Mouse (Mus musculus): ENCODE measurements around the gene Rhoc.
"Not testable (repeated sequence)": the region's sequence is repeated elsewhere in the genome, so short reads cannot be mapped to it uniquely, and the experiment has no call there.

The Rhoc gene

GRCm38 (mm10) chr3:104788075-104788474 lies at the start of gene Rhoc:
Gene Rhoc, plus strand, starts transcription at chr3:104788375.
- no peak for ATAC-seq (ENCODE audit: low TSS enrichment)

- ATAC-seq (ENCODE audit: low TSS enrichment): no peak
Measured at GRCm38 (mm10) chr3:104741954-104742353, 46.2 kb upstream of the Rhoc start.

GRCm38 (mm10) chr3:104743161-104743560 lies 45.0 kb upstream of the Rhoc start:
- ATAC-seq (ENCODE audit: low TSS enrichment): no peak

GRCm38 (mm10) chr3:104743864-104744263 lies 44.3 kb upstream of the Rhoc start:
- ATAC-seq (ENCODE audit: low TSS enrichment): no peak

- not testable (repeated sequence) for ATAC-seq (ENCODE audit: low TSS enrichment)
Measured at GRCm38 (mm10) chr3:104752845-104753244, 35.3 kb upstream of the Rhoc start.

GRCm38 (mm10) chr3:104758406-104758805 lies 29.8 kb upstream of the Rhoc start:
- peak; percentile 74 for ATAC-seq (ENCODE audit: low TSS enrichment)

- no peak for ATAC-seq (ENCODE audit: low TSS enrichment)
Measured at GRCm38 (mm10) chr3:104758869-104759268, 29.3 kb upstream of the Rhoc start.

- not testable (repeated sequence) for ATAC-seq (ENCODE audit: low TSS enrichment)
Measured at GRCm38 (mm10) chr3:104762103-104762863, 25.9 kb upstream of the Rhoc start.

GRCm38 (mm10) chr3:104765021-104765420 lies 23.2 kb upstream of the Rhoc start:
- ATAC-seq (ENCODE audit: low TSS enrichment): no peak

GRCm38 (mm10) chr3:104767141-104767540 lies 21.0 kb upstream of the Rhoc start:
- ATAC-seq (ENCODE audit: low TSS enrichment): no peak

- no peak for ATAC-seq (ENCODE audit: low TSS enrichment)
Measured at GRCm38 (mm10) chr3:104767716-104768115, 20.5 kb upstream of the Rhoc start.

- ATAC-seq (ENCODE audit: low TSS enrichment): no peak
Measured at GRCm38 (mm10) chr3:104769135-104769534, 19.0 kb upstream of the Rhoc start.

GRCm38 (mm10) chr3:104770035-104770434 lies 18.1 kb upstream of the Rhoc start:
- ATAC-seq (ENCODE audit: low TSS enrichment): peak; percentile 84

GRCm38 (mm10) chr3:104770918-104771317 lies 17.3 kb upstream of the Rhoc start:
- ATAC-seq (ENCODE audit: low TSS enrichment): no peak

- no peak for ATAC-seq (ENCODE audit: low TSS enrichment)
Measured at GRCm38 (mm10) chr3:104771460-104771859, 16.7 kb upstream of the Rhoc start.

- ATAC-seq (ENCODE audit: low TSS enrichment): no peak
Measured at GRCm38 (mm10) chr3:104773301-104773700, 14.9 kb upstream of the Rhoc start.

GRCm38 (mm10) chr3:104777342-104777741 lies 10.8 kb upstream of the Rhoc start:
- ATAC-seq (ENCODE audit: low TSS enrichment): peak; percentile 60

- peak; percentile 51; the same call in 1 of the 2 replicates for ATAC-seq (ENCODE audit: low TSS enrichment)
Measured at GRCm38 (mm10) chr3:104779949-104780348, 8.2 kb upstream of the Rhoc start.

GRCm38 (mm10) chr3:104780561-104781420 lies 7.4 kb upstream of the Rhoc start, which contains the start of gene Ppm1j:
Gene Ppm1j, plus strand, starts transcription at chr3:104781056.
- ATAC-seq (ENCODE audit: low TSS enrichment): 0 out of 2 replicates have a peak, but pooled peaks have one; percentile 6

GRCm38 (mm10) chr3:104781471-104781903 lies 6.7 kb upstream of the Rhoc start, which contains the start of gene Fam19a3:
Gene Fam19a3, minus strand, starts transcription at chr3:104781840.
- ATAC-seq (ENCODE audit: low TSS enrichment): no peak

- ATAC-seq (ENCODE audit: low TSS enrichment): no peak
Measured at GRCm38 (mm10) chr3:104782061-104782681, 6.0 kb upstream of the Rhoc start.

GRCm38 (mm10) chr3:104783971-104784500 lies 4.1 kb upstream of the Rhoc start:
- ATAC-seq (ENCODE audit: low TSS enrichment): no peak

Measured in frontal cortex, adult (tissue).